In the genomic region with DNA sequence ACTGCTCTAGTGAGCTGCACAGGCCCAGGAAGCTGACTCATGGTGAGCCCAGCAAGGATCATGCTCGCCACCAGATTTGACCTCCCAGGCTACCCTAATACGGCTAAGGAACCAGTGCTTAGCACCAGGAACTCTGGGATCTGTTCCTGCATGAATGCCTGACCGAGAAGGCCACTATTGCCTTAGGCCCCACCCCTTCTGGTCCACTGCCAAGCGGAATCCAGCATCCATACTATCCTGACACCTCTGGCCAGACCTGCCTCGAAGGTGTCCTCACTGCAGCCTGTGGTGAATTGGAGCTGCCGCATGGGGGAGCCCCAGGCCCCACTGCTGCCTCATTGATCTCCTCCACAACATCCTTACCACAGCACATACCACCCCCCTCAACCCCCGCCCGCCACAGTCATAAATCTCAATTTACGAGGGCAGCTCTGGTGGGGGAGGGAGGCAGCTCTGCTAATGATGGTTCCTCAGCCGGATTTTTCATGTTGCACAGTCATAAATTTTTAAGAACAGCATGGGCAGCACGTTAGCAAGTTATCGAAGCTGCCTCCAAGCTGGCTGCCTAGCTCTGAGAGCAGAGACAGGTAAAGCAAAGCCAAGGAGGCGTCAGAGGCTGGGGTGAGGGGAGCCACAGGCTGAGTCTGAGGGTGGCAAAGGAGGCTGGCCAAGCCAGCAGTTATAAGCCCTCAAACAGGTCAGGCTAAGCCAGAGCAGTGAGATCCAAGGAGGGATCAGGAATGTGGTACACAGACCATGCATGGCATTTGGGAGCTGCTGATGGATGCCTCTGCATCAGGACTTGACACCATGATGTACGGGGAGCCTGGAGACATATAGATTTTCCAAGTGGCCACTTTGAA, we compare ENCODE assay signal across 9 mouse cellular contexts. TPM values are rescaled to one million over a fixed set of nuclear protein-coding genes. Genes with fewer than 3 reads are reported as not detected.
DNase-seq lines count a peak whose midpoint lies in the region; ATAC-seq and TF ChIP-seq lines count a peak whose summit lies in the region.
"Had no signal": no experiment of that assay in that cellular context is flagged by ENCODE, and none has a peak within 500 bp of the region (broad histone marks: within the 10 kb centered on the region; RNA-seq: fewer than 3 reads in every experiment).

No protein-coding gene starts in this region.

- H3K4me3 ChIP-seq in heart, embryonic 10.5 days, result no peak overlapping the region
- H3K4me3 ChIP-seq in G1E (ENCODE audit: low read depth, low read length), result no peak overlapping the region
- H3K4me3 ChIP-seq in forebrain, embryonic 13.5 days, result no peak overlapping the region
- no peak overlapping the region for H3K4me3 ChIP-seq in neural tube, embryonic 12.5 days
- H3K4me3 ChIP-seq: lung, embryonic 15.5 days had no signal

- H3K36me3 ChIP-seq in heart, embryonic 10.5 days, result peaks cover 18% of the 10 kb centered on the region; the same call in 1 of the 2 replicates
- H3K36me3 ChIP-seq in G1E (replicated peaks), result peaks cover 81% of the 10 kb centered on the region
- H3K36me3 ChIP-seq in forebrain, embryonic 13.5 days (ENCODE audit: poor library complexity, severe bottlenecking), result 0 out of 2 replicates have a peak, but pooled peaks cover 6% of the 10 kb centered on the region
- no peaks in the 10 kb centered on the region; the same call in 1 of the 2 replicates for H3K36me3 ChIP-seq in neural tube, embryonic 12.5 days
- H3K36me3 ChIP-seq: lung, embryonic 15.5 days had no signal

- TF ChIP-seq CTCF in G1E (IDR thresholded peaks at IDR 0.05; ENCODE audit: low read depth, low read length), result peak; percentile 21; the same call in 1 of the 2 replicates

- H3K27ac ChIP-seq in heart, embryonic 10.5 days, result no peak overlapping the region
- peak overlapping the region; percentile 87 for H3K27ac ChIP-seq in forebrain, embryonic 13.5 days
- H3K27ac ChIP-seq in neural tube, embryonic 12.5 days, result no peak overlapping the region
- H3K27ac ChIP-seq: lung, embryonic 15.5 days had no signal

- 0 out of 2 replicates have a peak overlapping the region, but pooled peaks have one; percentile 35 for H3K9ac ChIP-seq in forebrain, embryonic 13.5 days
- no peak overlapping the region for H3K9ac ChIP-seq in neural tube, embryonic 12.5 days
- H3K9ac ChIP-seq: lung, embryonic 15.5 days had no signal

- no peak for ATAC-seq in G1E (ENCODE audit: extremely low read depth, insufficient number of reproducible peaks, low FRiP score, poor library complexity, severe bottlenecking)
- ATAC-seq in forebrain, embryonic 13.5 days, result no peak; the same call in 1 of the 2 replicates
- peak; percentile 75 for ATAC-seq in neural tube, embryonic 12.5 days (ENCODE audit: low FRiP score, low read depth)

- 72% methylated on average over 14 of the region's 14 CpGs for WGBS in heart, embryonic 10.5 days
- 63% methylated on average over 14 of the region's 14 CpGs for WGBS in forebrain, embryonic 13.5 days
- WGBS in neural tube, embryonic 12.5 days, result 21% methylated on average over 14 of the region's 14 CpGs

- DNase-seq in heart, postnatal 4 days, result peak; percentile 39
- no peak for DNase-seq in heart, embryonic 10.5 days (ENCODE audit: low spot score)
- DNase-seq in G1E (ENCODE audit: low spot score), result no peak
- DNase-seq in kidney, postnatal 14 days, result peak; percentile 73
- no peak for DNase-seq in layer of hippocampus, postnatal 36 days
- DNase-seq in gastrocnemius, adult 18-20 months (ENCODE audit: low spot score), result no peak

- H3K27me3 ChIP-seq in heart, embryonic 10.5 days (ENCODE audit: insufficient read depth, poor library complexity, severe bottlenecking), result no peaks in the 10 kb centered on the region
- H3K27me3 ChIP-seq in G1E (ENCODE audit: insufficient read depth, low read length), result no peaks in the 10 kb centered on the region
- no peaks in the 10 kb centered on the region for H3K27me3 ChIP-seq in forebrain, embryonic 13.5 days
- no peaks in the 10 kb centered on the region for H3K27me3 ChIP-seq in neural tube, embryonic 12.5 days (replicated peaks)
- H3K27me3 ChIP-seq: lung, embryonic 15.5 days had no signal

- H3K4me2 ChIP-seq in forebrain, embryonic 13.5 days, result no peak overlapping the region
- H3K4me2 ChIP-seq in neural tube, embryonic 12.5 days (replicated peaks), result no peak overlapping the region
- H3K4me2 ChIP-seq: lung, embryonic 15.5 days had no signal

- H3K4me1 ChIP-seq in heart, embryonic 10.5 days, result peaks cover 48% of the 10 kb centered on the region
- H3K4me1 ChIP-seq in G1E (ENCODE audit: insufficient read depth, low read depth, low read length), result peaks cover 3% of the 10 kb centered on the region; the same call in 1 of the 2 replicates
- H3K4me1 ChIP-seq in forebrain, embryonic 13.5 days, result peaks cover 52% of the 10 kb centered on the region
- peaks cover 42% of the 10 kb centered on the region for H3K4me1 ChIP-seq in neural tube, embryonic 12.5 days
- H3K4me1 ChIP-seq: lung, embryonic 15.5 days had no signal

- H3K9me3 ChIP-seq in heart, embryonic 10.5 days, result no peaks in the 10 kb centered on the region
- no peaks in the 10 kb centered on the region for H3K9me3 ChIP-seq in G1E (replicated peaks)
- no peaks in the 10 kb centered on the region for H3K9me3 ChIP-seq in forebrain, embryonic 13.5 days (replicated peaks)
- H3K9me3 ChIP-seq in neural tube, embryonic 12.5 days, result no peaks in the 10 kb centered on the region
- H3K9me3 ChIP-seq: lung, embryonic 15.5 days had no signal

RNA-seq across cellular contexts. Expression of a gene that starts 23.3 kb away (rescaled TPM):
- total RNA-seq in heart, postnatal 4 days (2021), result 10 to 100 TPM; 29.1 to 29.4 TPM
- polyA plus RNA-seq in heart, embryonic 10.5 days (2016; fragmentation: Nextera tagmentation; extraction: Ambion mirVana), result 54.6 and 63.6 TPM in 2 replicates
- total RNA-seq in G1E (2014; fragmentation: Nextera tagmentation) (27.6 and 29.9 TPM in 2 replicates), G1E (2017) (28.8 and 33.7 TPM in 2 replicates)
- polyA plus RNA-seq in G1E (2012), result 30.0 and 42.5 TPM in 2 replicates
- 73.6 and 76.7 TPM in 2 replicates for polyA plus RNA-seq in forebrain, embryonic 13.5 days (2015; fragmentation: Nextera tagmentation; extraction: Ambion mirVana)
- polyA plus RNA-seq in neural tube, embryonic 12.5 days (2016; fragmentation: Nextera tagmentation; extraction: Ambion mirVana), result 66.3 and 77.5 TPM in 2 replicates
- total RNA-seq in layer of hippocampus, postnatal 36 days (2021), result 10 to 100 TPM; 35.0 to 36.8 TPM
- 10 to 100 TPM; 14.9 to 15.7 TPM for total RNA-seq in gastrocnemius, adult 18-20 months (2021)

Comparison
In these comparisons a context has a peak if more than half of its experiments do, and no peak if none do; other contexts are left out.
1. DNase-seq: peak in heart, postnatal 4 days (single experiment) and kidney, postnatal 14 days (single experiment); none in heart, embryonic 10.5 days (single experiment), G1E (single experiment), layer of hippocampus, postnatal 36 days (0 of 2) and gastrocnemius, adult 18-20 months (single experiment).